Mouse (Mus musculus) ES-Bruce4 (cell line): ENCODE data around the gene Wdr63.

Source experiments
- CTCF ChIP-seq: IDR thresholded peaks from one replicate; pipeline ENCODE4 v1.8.1; 2011; ENCODE audit warnings: low read depth, low read length
- POLR2A ChIP-seq: IDR thresholded peaks from one replicate; pipeline ENCODE4 v1.8.1; 2011; ENCODE audit warnings: low read length; ENCODE audit not compliant: insufficient read depth

GRCm38 (mm10) chr3:146044977-146045376 is 63.0 kb downstream of the Wdr63 start:
- no peak for TF ChIP-seq CTCF
- no peak for TF ChIP-seq POLR2A
